Mouse (Mus musculus): ENCODE measurements around the gene Tctn1.

Tctn1 gene

DNA sequence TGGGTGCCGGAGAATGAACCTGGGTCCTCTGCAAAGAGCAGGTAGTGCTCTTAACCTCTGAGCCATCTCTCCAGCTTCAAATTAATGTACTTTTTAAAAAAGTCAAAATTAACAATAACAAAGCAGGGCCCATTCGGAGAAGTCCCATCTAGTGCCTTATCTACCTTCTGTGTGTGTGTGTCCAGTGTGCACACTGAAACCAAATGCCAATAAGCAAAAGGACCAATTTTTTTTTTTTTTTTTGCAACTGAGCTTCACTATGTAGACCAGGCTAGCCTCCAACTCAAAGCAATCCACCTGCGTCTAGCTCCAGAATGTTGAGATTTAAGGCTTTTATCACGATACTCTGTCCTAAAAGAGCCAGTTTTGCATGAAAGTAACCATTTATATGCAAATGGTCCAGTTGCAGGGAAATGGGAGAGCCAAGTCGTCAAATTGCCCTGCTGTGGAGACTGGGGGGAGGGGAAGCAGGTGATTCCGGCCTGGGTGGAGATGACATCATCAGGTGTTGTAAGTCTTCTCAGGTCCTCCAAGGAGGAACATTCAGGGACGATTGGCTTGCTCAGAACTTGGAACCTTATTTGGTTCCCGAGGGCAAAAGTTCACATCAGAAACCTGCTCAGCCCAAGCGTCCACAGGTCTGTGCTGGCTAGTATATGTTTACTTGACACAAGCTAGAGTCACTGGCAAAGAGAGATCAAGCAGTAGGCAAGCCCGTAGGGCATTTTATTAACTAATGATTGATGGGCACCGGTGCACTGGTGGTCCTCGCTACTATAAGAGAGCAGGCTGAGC lies 72.8 kb downstream of the Tctn1 start:
- no peak for TF ChIP-seq GATA4 (IDR thresholded peaks at IDR 0.05; ENCODE audit: insufficient replicate concordance, low read length)

DNA sequence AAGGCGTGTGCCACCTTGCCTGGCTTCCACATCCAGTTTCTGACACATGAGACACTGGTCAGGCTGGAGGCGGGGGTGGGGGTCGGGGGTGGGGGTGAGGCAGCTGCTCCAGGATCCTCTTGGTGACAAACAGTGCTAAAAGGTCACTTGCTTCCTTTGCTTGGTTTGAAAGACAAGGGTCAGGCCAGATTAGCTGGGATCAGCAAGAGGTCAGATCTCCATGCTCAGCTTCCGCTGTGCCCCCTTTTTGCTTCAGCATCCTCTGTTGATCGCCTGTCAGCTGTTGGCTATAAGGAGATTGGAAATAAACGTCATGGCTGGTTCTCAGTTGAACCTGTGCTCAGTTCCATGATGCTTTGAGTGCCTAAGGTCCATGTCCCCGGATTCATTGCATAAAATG lies 73.8 kb downstream of the Tctn1 start:
- TF ChIP-seq GATA4 (IDR thresholded peaks at IDR 0.05; ENCODE audit: insufficient replicate concordance, low read length) = no peak

DNA sequence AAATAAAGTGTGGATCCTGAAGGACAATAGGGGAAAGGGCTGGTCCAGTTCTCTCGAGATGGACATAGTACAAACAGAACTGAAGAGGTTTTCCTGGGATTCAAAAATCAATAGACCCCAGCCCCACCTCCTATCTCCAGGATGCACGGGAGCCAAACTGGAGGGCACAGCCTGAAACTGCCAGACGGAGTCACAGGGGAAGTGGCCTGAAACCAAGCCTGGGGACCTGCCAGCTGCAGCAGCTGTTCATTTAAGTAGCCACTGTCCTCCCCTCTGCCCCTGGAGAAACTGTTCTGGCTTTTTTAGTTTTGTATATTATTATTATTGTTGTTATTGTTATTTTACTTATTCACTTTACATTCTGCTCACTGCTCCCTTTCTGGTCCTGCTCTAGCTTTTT lies 75.1 kb downstream of the Tctn1 start:
- no peak for TF ChIP-seq GATA4 (IDR thresholded peaks at IDR 0.05; ENCODE audit: insufficient replicate concordance, low read length)

Measured in liver, adult (tissue).